Mouse (Mus musculus) G1E (cell line): ENCODE measurements around the gene Palm2.

Experiments
- CTCF ChIP-seq: IDR thresholded peaks from 2 replicates; pipeline ENCODE4 v1.5.1; 2012; ENCODE audit warnings: low read depth, low read length, inconsistent platforms, mixed read lengths
- GATA1 ChIP-seq: IDR thresholded peaks from 2 replicates; pipeline ENCODE4 v1.6.1; 2012; ENCODE audit warnings: borderline replicate concordance, low read length, inconsistent platforms, mixed read lengths

DNA sequence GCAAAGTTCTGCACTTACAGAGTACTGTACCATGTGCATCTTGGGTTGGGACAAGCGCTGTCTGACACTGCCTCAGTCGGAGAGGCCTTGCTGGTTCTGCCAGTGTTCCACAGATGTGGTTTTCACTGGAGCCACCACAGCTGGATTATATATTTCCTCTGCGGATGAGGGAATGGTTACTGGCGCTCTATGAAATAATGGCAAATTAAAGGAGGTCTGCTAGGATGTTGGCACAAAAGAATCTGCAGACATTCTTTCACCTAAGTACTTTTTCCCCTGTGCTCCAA, 135.0 kb downstream of the Palm2 start:
- TF ChIP-seq GATA1 = no peak
- no peak for TF ChIP-seq CTCF
